Mouse (Mus musculus) E14TG2a.4 (cell line): Measurements from ENCODE around the gene Grik3.

Experiments used
- CTCF ChIP-seq: conservative IDR thresholded peaks from 2 replicates; pipeline ENCODE4 v1.5.1; 2014; ENCODE audit warnings: low read length
- NANOG ChIP-seq: IDR thresholded peaks from 2 replicates; pipeline ENCODE4 v1.6.1; 2014; ENCODE audit warnings: borderline replicate concordance, low read length, mixed read lengths
- POU5F1 ChIP-seq: IDR thresholded peaks from 2 replicates; pipeline ENCODE4 v1.6.1; 2014; ENCODE audit warnings: low read length, borderline replicate concordance

- TF ChIP-seq CTCF (no peak), NANOG (no peak), POU5F1 (no peak)
Measured at GRCm38 (mm10) chr4:125584676-125585075, 94.2 kb downstream of the Grik3 start.
